Mouse (Mus musculus) olfactory bulb, adult 2 months (tissue): Measurements from ENCODE around the gene Slc16a3.

Source experiments
- CTCF ChIP-seq: fragments of 200-500 bp; IDR thresholded peaks from 2 replicates; pipeline ENCODE4 v1.5.1; 2012; ENCODE audit warnings: low read depth, mild to moderate bottlenecking, low read length, moderate library complexity; ENCODE audit not compliant: insufficient read depth
- POLR2A ChIP-seq: fragments of 200-500 bp; IDR thresholded peaks from 2 replicates; pipeline ENCODE4 v1.6.1; 2012; ENCODE audit warnings: mild to moderate bottlenecking, low read depth, low read length, moderate library complexity; ENCODE audit not compliant: insufficient read depth

GRCm38 (mm10) chr11:120951237-120951636, 3.0 kb downstream of the Slc16a3 start:
- TF ChIP-seq POLR2A (no peak), CTCF (no peak)
